Mouse (Mus musculus): ENCODE measurements at regions not wholly inside any gene's neighbourhood (a gene's known extent, or its start where the extent isn't known, plus 50 kb on each side); places are given as distances from the start of the nearest gene placed in this dataset.

DNA sequence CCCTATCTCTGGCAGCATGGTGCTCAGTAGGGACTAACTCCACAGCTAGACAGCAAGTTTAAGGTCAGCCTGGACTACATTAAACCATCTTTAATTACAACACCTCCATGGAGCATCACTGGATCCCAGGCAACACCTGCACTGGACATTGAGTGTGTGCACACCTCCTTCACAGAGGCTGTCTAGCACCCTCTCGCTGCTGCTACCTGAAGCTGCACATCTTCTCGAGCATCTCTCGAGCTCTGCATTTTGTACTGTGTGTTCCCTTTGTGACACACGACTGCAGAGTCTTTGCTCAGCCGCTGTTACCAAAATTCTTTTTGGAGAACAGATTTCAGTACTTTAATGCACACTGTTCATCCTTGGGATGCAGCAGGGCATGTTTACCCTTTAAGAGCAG is 212.2 kb upstream of the Smim15 start:
- peak overlapping the region; percentile 51; the same call in 1 of the 2 replicates for H3K4me2 ChIP-seq (ENCODE audit: low read depth, low read length)
- H3K4me1 ChIP-seq (ENCODE audit: control insufficient read depth, insufficient read depth, low read length): peaks cover 14% of the 10 kb centered on the region
- 55% methylated on average over 5 of the region's 5 CpGs for WGBS
- ATAC-seq (ENCODE audit: insufficient read depth, low FRiP score): no peak
- no peak overlapping the region for H3K9ac ChIP-seq (ENCODE audit: low read length)
- H3K36me3 ChIP-seq (ENCODE audit: control insufficient read depth, insufficient read depth, low read length): no peaks in the 10 kb centered on the region
- no peaks in the 10 kb centered on the region for H3K9me3 ChIP-seq (replicated peaks; ENCODE audit: control insufficient read depth, low read length)
- H3K4me3 ChIP-seq (replicated peaks; ENCODE audit: low read length): no peak overlapping the region
- H3K27ac ChIP-seq (ENCODE audit: low read length): no peak overlapping the region
- no peaks in the 10 kb centered on the region for H3K27me3 ChIP-seq (ENCODE audit: control insufficient read depth, insufficient read depth, low read length)

DNA sequence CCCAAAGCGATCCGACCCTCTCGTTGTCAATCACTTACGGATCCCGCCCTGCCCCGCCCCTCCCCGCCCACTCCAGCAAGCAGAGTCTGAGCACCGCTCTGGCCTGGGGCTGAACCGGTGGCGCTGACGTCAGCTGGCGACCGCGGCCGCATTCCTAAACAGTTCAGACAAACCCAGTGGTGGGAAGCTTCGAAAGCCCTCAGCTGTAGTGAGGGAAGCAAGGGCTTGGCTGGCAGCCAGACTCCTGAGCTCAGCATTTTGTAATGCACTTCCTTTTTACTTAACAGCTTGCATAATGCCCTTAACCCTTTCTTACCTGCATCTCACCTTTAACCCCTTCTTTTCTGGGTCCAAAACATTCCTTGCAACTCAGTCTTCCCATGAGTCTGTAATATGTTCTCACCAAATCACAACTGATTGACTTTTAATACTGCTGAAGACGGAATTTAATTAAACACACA is 213.0 kb upstream of the Smim15 start:
- 2% methylated on average over 17 of the region's 17 CpGs for WGBS
- Histone ChIP-seq H3K36me3 (ENCODE audit: control insufficient read depth, insufficient read depth, low read length) (no peaks in the 10 kb centered on the region), H3K9me3 (replicated peaks; ENCODE audit: control insufficient read depth, low read length) (no peaks in the 10 kb centered on the region), H3K27ac (ENCODE audit: low read length) (no peak overlapping the region), H3K27me3 (ENCODE audit: control insufficient read depth, insufficient read depth, low read length) (no peaks in the 10 kb centered on the region), H3K4me2 (ENCODE audit: low read depth, low read length) (peak overlapping the region; percentile 51), H3K9ac (ENCODE audit: low read length) (no peak overlapping the region), H3K4me3 (replicated peaks; ENCODE audit: low read length) (peak overlapping the region; percentile 43), H3K4me1 (ENCODE audit: control insufficient read depth, insufficient read depth, low read length) (peaks cover 13% of the 10 kb centered on the region)
- peak; percentile 100 for ATAC-seq (ENCODE audit: insufficient read depth, low FRiP score)

DNA sequence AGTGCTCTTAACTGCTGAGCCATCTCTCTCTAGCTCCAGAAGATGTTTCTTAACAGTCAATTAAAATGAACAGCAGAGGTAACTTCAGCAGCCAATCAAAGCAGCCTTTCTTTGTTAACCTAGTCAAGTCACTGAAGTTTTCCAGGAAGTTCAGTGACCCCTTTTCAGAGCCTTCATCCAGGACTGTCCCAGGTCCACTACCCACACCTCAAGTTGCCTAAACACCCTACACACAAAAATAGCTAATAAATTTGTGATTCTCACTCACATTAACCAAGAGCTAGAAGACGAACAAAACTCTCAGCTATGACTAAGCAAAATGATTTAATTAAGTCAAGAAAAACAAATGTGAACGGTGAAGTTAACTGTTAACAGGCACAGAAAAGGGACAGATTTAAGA is 214.0 kb upstream of the Smim15 start:
- H3K4me3 ChIP-seq (replicated peaks; ENCODE audit: low read length): no peak overlapping the region
- no peaks in the 10 kb centered on the region for H3K27me3 ChIP-seq (ENCODE audit: control insufficient read depth, insufficient read depth, low read length)
- ATAC-seq (ENCODE audit: insufficient read depth, low FRiP score): no peak
- H3K4me2 ChIP-seq (ENCODE audit: low read depth, low read length): no peak overlapping the region
- peaks cover 8% of the 10 kb centered on the region for H3K4me1 ChIP-seq (ENCODE audit: control insufficient read depth, insufficient read depth, low read length)
- no peaks in the 10 kb centered on the region for H3K9me3 ChIP-seq (replicated peaks; ENCODE audit: control insufficient read depth, low read length)
- 50% methylated on average over 2 of the region's 2 CpGs for WGBS
- H3K27ac ChIP-seq (ENCODE audit: low read length): no peak overlapping the region
- H3K9ac ChIP-seq (ENCODE audit: low read length): no peak overlapping the region
- no peaks in the 10 kb centered on the region for H3K36me3 ChIP-seq (ENCODE audit: control insufficient read depth, insufficient read depth, low read length)

DNA sequence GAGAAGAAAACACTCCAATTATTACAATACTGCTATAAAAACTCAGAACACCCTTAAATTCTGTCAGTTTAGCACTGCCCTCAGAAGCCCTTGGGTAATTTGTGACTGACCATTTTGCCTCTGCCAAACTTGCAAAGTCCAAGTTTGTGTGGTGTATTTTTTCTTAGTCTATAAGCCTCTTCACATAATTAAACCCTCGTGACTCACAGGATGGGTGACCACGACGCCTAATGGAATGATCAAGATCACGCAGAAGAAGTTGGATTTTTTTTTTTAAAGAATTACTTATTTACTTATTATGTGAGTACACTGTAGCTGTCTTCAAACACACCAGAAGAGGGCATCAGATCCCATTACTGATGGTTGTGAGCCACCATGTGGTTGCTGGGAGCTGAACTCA is 214.4 kb upstream of the Smim15 start:
- Histone ChIP-seq H3K9ac (ENCODE audit: low read length) (no peak overlapping the region), H3K27me3 (ENCODE audit: control insufficient read depth, insufficient read depth, low read length) (no peaks in the 10 kb centered on the region), H3K4me2 (ENCODE audit: low read depth, low read length) (no peak overlapping the region), H3K27ac (ENCODE audit: low read length) (no peak overlapping the region), H3K36me3 (ENCODE audit: control insufficient read depth, insufficient read depth, low read length) (no peaks in the 10 kb centered on the region), H3K4me1 (ENCODE audit: control insufficient read depth, insufficient read depth, low read length) (peaks cover 8% of the 10 kb centered on the region), H3K4me3 (replicated peaks; ENCODE audit: low read length) (no peak overlapping the region), H3K9me3 (replicated peaks; ENCODE audit: control insufficient read depth, low read length) (no peaks in the 10 kb centered on the region)
- whole genome bisulfite sequencing: 93% methylated on average over 4 of the region's 4 CpGs
- no peak for ATAC-seq (ENCODE audit: insufficient read depth, low FRiP score)

DNA sequence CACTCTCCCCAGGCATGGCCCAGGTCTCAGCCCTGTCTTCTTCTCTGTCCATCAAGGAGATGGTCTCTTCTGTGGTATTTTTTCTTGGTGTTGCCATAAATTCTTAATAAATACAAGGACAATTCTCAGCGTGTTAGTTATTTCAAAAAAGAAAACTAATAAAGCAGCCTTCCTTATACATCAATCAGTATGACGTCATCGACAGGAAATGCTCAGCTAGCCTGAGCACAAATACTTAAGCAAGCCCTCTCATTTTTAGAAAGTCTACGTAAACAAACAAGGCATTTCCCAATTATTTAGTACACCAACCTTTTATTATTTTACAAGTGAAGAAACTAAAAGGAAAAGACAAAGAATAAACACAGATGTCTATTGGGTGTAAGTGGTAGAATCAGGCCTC is 218.6 kb upstream of the Smim15 start:
- 70% methylated on average over 4 of the region's 4 CpGs for WGBS
- Histone ChIP-seq H3K27me3 (ENCODE audit: control insufficient read depth, insufficient read depth, low read length) (no peaks in the 10 kb centered on the region), H3K36me3 (ENCODE audit: control insufficient read depth, insufficient read depth, low read length) (no peaks in the 10 kb centered on the region), H3K4me1 (ENCODE audit: control insufficient read depth, insufficient read depth, low read length) (0 out of 2 replicates have a peak, but pooled peaks cover 2% of the 10 kb centered on the region), H3K4me2 (ENCODE audit: low read depth, low read length) (no peak overlapping the region), H3K27ac (ENCODE audit: low read length) (no peak overlapping the region), H3K4me3 (replicated peaks; ENCODE audit: low read length) (no peak overlapping the region), H3K9ac (ENCODE audit: low read length) (no peak overlapping the region), H3K9me3 (replicated peaks; ENCODE audit: control insufficient read depth, low read length) (no peaks in the 10 kb centered on the region)
- ATAC-seq (ENCODE audit: insufficient read depth, low FRiP score): no peak

DNA sequence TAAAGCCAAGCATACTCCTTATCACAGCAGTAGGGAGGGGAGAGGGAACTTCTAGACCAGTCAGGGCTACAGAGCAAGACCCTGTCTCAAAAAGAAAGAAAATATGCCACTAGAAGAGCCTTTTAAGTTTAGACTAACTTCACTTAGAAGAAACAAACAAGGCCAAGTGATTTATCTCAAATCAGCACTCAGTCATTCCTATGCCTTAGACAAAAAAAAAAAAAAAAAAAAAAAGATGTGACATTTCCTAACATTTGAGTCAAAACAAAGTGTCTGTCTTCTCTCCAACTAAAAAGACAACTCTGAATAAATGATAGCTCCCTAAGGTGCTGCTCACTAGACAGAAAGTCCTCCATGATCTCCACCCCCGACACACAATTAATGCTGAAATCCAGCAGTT is 220.9 kb upstream of the Smim15 start:
- Histone ChIP-seq H3K4me1 (ENCODE audit: control insufficient read depth, insufficient read depth, low read length) (no peaks in the 10 kb centered on the region), H3K4me3 (replicated peaks; ENCODE audit: low read length) (no peak overlapping the region), H3K36me3 (ENCODE audit: control insufficient read depth, insufficient read depth, low read length) (no peaks in the 10 kb centered on the region), H3K9me3 (replicated peaks; ENCODE audit: control insufficient read depth, low read length) (no peaks in the 10 kb centered on the region), H3K27ac (ENCODE audit: low read length) (no peak overlapping the region), H3K9ac (ENCODE audit: low read length) (no peak overlapping the region), H3K4me2 (ENCODE audit: low read depth, low read length) (no peak overlapping the region), H3K27me3 (ENCODE audit: control insufficient read depth, insufficient read depth, low read length) (no peaks in the 10 kb centered on the region)
- ATAC-seq (ENCODE audit: insufficient read depth, low FRiP score): no peak
- WGBS: 59% methylated on average over 1 of the region's 1 CpGs

DNA sequence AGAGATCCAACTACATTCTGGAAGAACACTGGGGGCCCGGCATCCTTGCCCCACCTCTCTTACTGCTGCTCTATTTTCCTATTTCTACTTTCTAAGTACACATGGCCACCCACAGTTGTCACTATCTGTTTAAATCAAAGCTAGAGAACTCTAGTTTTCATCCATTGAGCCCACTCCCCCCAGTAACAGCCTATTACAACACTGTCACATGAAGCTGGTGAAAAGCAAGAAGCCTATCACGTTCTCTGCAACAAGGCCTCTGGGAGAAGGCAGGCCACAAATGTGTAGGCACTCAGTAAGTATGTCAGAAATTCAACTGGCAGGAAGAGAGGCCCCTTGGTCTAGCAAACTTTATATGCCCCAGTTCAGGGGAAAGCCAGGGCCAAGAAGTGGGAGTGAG is 222.0 kb upstream of the Smim15 start:
- Histone ChIP-seq H3K9ac (ENCODE audit: low read length) (no peak overlapping the region), H3K27me3 (ENCODE audit: control insufficient read depth, insufficient read depth, low read length) (no peaks in the 10 kb centered on the region), H3K4me3 (replicated peaks; ENCODE audit: low read length) (no peak overlapping the region), H3K27ac (ENCODE audit: low read length) (no peak overlapping the region), H3K36me3 (ENCODE audit: control insufficient read depth, insufficient read depth, low read length) (no peaks in the 10 kb centered on the region), H3K4me1 (ENCODE audit: control insufficient read depth, insufficient read depth, low read length) (no peaks in the 10 kb centered on the region), H3K4me2 (ENCODE audit: low read depth, low read length) (no peak overlapping the region), H3K9me3 (replicated peaks; ENCODE audit: control insufficient read depth, low read length) (no peaks in the 10 kb centered on the region)
- 72% methylated on average over 2 of the region's 2 CpGs for WGBS
- no peak for ATAC-seq (ENCODE audit: insufficient read depth, low FRiP score)

DNA sequence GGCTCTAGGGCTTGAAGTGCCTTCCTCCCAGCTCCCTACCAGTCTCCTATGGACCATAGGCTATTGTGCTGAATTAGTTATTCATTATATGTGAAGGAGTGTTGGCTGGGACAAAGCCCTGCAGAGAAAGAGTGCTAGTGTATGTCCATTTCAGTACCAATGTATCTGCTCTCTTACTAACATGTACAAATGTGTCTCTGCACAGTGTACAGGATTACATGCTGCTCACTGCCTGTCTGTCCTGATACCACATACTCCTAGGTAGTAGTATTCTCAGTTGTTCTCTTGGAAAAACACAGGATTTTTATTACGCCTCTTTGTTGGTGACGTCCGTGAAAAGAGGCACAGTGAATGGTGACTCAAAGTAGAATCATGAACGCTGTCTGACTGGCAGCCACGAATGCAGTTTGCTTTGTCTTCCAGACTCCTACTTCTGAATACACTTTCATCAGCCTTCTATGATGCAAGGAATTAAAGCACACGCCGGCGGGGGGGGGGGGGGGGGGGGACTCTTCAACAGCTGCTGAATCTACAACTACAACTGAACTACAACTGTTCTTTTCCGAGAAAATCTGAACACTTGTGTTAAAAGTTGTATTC is 230.6 kb upstream of the Smim15 start:
- Histone ChIP-seq H3K27ac (ENCODE audit: low read length) (no peak overlapping the region), H3K4me2 (ENCODE audit: low read depth, low read length) (no peak overlapping the region), H3K4me1 (ENCODE audit: control insufficient read depth, insufficient read depth, low read length) (peaks cover 25% of the 10 kb centered on the region), H3K36me3 (ENCODE audit: control insufficient read depth, insufficient read depth, low read length) (no peaks in the 10 kb centered on the region), H3K9me3 (replicated peaks; ENCODE audit: control insufficient read depth, low read length) (no peaks in the 10 kb centered on the region), H3K27me3 (ENCODE audit: control insufficient read depth, insufficient read depth, low read length) (no peaks in the 10 kb centered on the region), H3K9ac (ENCODE audit: low read length) (no peak overlapping the region), H3K4me3 (replicated peaks; ENCODE audit: low read length) (no peak overlapping the region)
- no peak for ATAC-seq (ENCODE audit: insufficient read depth, low FRiP score)
- WGBS: 64% methylated on average over 9 of the region's 9 CpGs

DNA sequence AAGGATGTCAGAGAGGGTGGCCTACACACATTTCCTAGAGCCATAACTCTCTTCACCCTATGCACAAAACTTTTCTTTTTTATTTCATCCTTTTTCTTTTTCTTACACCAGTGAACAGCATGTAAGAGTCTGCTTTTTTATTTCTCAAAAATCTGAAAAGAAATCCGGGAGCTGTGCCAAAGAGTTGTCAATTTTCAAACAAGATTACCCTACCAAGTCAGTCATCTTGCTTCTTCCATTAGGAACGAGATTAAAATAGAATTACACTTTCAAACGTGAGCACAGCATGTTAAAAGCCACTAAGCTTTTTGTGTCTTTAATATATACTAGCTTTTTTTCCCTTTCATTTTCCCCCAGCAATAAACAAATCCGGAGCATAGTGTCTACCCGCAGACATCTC is 232.2 kb upstream of the Smim15 start:
- Histone ChIP-seq H3K4me3 (replicated peaks; ENCODE audit: low read length) (no peak overlapping the region), H3K4me1 (ENCODE audit: control insufficient read depth, insufficient read depth, low read length) (peaks cover 25% of the 10 kb centered on the region), H3K36me3 (ENCODE audit: control insufficient read depth, insufficient read depth, low read length) (no peaks in the 10 kb centered on the region), H3K27ac (ENCODE audit: low read length) (peak overlapping the region; percentile 52; the same call in 1 of the 2 replicates), H3K9me3 (replicated peaks; ENCODE audit: control insufficient read depth, low read length) (no peaks in the 10 kb centered on the region), H3K27me3 (ENCODE audit: control insufficient read depth, insufficient read depth, low read length) (no peaks in the 10 kb centered on the region), H3K4me2 (ENCODE audit: low read depth, low read length) (no peak overlapping the region), H3K9ac (ENCODE audit: low read length) (no peak overlapping the region)
- ATAC-seq (ENCODE audit: insufficient read depth, low FRiP score): no peak
- 34% methylated on average over 5 of the region's 5 CpGs for WGBS
